Mouse (Mus musculus): ENCODE results near the gene Gm42669.

Gm42669 gene

GRCm38 (mm10) chr5:107516087-107516486 lies 8.7 kb downstream of the Gm42669 start:
- ATAC-seq (ENCODE audit: insufficient number of reproducible peaks, low FRiP score, low TSS enrichment) = no peak

- no peak for ATAC-seq (ENCODE audit: insufficient number of reproducible peaks, low FRiP score, low TSS enrichment)
These were observed 11.2 kb downstream of the Gm42669 start for GRCm38 (mm10) chr5:107518602-107519001.

DNA sequence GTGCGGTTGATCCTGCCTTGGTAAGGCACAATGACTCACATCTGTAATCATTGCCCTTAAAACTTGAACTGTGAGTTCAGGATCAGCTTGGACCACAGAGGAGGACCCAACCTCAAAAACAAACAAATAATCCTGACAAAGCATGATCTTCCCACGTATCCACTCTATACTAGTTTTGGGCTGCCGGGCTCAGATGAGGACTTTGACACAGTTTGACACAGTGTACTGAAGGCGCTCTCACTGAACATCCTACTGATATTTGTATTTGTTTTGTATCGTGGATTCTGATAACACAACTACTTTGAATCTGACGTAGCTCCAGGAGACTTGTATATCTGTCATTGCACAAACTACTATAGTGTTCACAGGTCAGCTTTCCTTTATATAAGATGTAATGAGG lies 14.0 kb downstream of the Gm42669 start:
- no peak for ATAC-seq (ENCODE audit: insufficient number of reproducible peaks, low FRiP score, low TSS enrichment)

DNA sequence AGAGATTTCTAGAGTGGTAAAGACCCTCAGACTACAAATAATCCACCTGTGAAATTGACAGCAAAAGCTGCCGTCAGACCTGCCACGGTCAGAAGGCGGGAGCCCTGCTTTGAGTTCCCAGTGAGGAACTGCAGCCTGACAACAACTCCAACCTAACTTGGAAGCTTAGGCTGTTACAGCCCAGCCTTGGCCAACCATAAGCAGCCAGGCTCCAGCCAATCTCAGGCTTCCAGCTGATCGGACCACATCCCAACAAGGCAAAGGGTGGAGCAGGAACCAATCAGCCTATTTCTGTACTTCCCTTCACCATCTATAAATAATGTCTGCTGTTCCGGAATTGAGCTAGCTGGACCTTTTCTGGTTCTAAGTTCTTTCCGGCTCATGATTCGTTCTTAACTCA lies 14.5 kb downstream of the Gm42669 start:
- no peak for ATAC-seq (ENCODE audit: insufficient number of reproducible peaks, low FRiP score, low TSS enrichment)

- ATAC-seq (ENCODE audit: insufficient number of reproducible peaks, low FRiP score, low TSS enrichment) = no peak
These were observed 16.9 kb downstream of the Gm42669 start for GRCm38 (mm10) chr5:107524281-107524680.

- ATAC-seq (ENCODE audit: insufficient number of reproducible peaks, low FRiP score, low TSS enrichment) = no peak
These were observed 21.4 kb downstream of the Gm42669 start for GRCm38 (mm10) chr5:107528856-107529255.

DNA sequence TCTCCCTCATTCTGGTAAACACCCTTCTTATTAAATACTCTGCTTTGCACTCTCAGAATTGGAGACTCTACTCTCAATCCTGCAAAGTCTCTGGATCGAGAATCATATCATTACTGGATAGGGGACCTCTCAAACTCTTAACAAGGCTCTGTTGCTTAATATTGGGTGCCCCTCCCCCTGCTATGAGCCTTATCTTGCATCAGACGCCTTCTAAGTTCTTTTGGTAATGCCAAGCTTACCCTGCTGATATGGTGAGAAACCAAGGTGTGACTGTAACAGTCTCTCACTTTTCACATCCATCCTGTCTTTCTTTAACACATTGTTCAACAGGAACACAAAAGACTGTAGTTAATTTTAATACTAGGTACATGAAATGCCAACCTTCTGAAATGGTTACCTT lies 26.2 kb downstream of the Gm42669 start:
- no peak for ATAC-seq (ENCODE audit: insufficient number of reproducible peaks, low FRiP score, low TSS enrichment)

DNA sequence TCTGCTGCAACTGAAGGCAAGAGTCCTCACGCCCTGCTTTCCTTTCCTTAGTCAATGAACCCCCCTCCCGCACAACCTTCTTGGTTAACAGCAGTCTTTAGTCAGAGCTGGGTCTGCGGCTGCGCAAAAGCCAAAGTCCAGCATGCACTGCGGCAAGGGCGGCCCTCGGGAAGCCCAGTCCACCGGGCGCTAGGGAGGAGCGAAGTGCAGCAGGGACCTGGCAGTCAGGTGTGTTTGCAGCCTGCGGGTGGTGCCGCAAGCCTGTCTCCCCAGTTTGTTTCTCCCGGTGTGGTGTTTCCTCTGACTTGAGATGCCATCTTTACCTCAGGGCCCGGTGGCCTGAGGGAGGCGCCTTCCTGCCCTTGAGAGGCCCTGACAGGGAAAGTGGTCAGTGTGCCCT lies 27.2 kb downstream of the Gm42669 start, which contains the start of gene 1700028K03Rik:
TSS of gene 1700028K03Rik (plus strand) at position 129 of the 400 bp plus-strand sequence.
- ATAC-seq (ENCODE audit: insufficient number of reproducible peaks, low FRiP score, low TSS enrichment) = no peak

GRCm38 (mm10) chr5:107541696-107542095 lies 34.3 kb downstream of the Gm42669 start:
- ATAC-seq (ENCODE audit: insufficient number of reproducible peaks, low FRiP score, low TSS enrichment) = no peak

- no peak for ATAC-seq (ENCODE audit: insufficient number of reproducible peaks, low FRiP score, low TSS enrichment)
These were observed 38.5 kb downstream of the Gm42669 start for GRCm38 (mm10) chr5:107545927-107546326.

- ATAC-seq (ENCODE audit: insufficient number of reproducible peaks, low FRiP score, low TSS enrichment) = no peak
These were observed 40.5 kb downstream of the Gm42669 start for GRCm38 (mm10) chr5:107547955-107548354.

GRCm38 (mm10) chr5:107548444-107548843 lies 41.0 kb downstream of the Gm42669 start:
- no peak for ATAC-seq (ENCODE audit: insufficient number of reproducible peaks, low FRiP score, low TSS enrichment)

DNA sequence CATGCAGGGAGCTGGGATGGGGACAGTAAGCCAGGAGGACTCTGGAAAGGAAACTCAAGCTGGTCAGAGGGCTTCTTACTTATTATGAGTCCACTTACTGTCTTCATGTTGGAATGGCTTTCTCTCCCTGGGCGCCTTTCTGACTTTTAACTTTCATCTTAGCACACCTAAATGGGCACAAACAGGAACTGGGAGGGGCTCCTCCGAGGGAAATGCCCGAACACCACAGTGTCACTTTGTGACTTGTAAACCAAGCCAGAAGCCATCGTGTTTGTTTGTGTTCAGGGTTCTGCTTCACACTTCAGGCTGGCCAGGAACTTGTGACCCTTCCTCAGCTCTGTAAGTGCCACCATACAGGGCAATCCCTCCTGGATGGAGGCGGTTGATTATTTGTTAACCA lies 46.9 kb downstream of the Gm42669 start:
- no peak for ATAC-seq (ENCODE audit: insufficient number of reproducible peaks, low FRiP score, low TSS enrichment)

DNA sequence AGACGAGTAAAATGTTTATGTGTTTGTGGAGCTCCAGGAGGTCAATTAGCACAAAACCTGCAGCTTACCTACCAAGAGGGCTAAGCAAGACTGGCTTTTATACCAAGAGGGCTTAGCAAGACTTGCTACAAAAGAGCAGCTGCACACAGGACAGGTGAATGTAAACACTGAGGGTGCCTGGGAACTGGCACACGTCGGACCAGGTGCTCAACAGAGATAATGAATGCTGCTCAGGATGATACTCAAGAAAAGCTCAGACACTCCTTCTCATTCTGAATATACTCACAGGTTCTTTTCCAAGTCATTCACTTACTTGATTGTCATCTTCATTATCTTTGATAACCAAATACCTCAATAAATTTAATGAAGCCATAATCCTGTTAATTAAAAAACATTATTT lies 49.5 kb downstream of the Gm42669 start:
- ATAC-seq (ENCODE audit: insufficient number of reproducible peaks, low FRiP score, low TSS enrichment) = no peak

- ATAC-seq (ENCODE audit: insufficient number of reproducible peaks, low FRiP score, low TSS enrichment) = no peak
These were observed 61.7 kb downstream of the Gm42669 start for GRCm38 (mm10) chr5:107569148-107569547.

- ATAC-seq (ENCODE audit: insufficient number of reproducible peaks, low FRiP score, low TSS enrichment) = peak; percentile 95
These were observed 90.1 kb downstream of the Gm42669 start, which contains the start of the genes Rpap2 and Glmn for GRCm38 (mm10) chr5:107597301-107598077. TSS of gene Rpap2 (plus strand) at chr5:107597373. TSS of gene Glmn (minus strand) at chr5:107597888.

- ATAC-seq (ENCODE audit: insufficient number of reproducible peaks, low FRiP score, low TSS enrichment) = no peak
These were observed 91.0 kb downstream of the Gm42669 start for GRCm38 (mm10) chr5:107598380-107598779.

DNA sequence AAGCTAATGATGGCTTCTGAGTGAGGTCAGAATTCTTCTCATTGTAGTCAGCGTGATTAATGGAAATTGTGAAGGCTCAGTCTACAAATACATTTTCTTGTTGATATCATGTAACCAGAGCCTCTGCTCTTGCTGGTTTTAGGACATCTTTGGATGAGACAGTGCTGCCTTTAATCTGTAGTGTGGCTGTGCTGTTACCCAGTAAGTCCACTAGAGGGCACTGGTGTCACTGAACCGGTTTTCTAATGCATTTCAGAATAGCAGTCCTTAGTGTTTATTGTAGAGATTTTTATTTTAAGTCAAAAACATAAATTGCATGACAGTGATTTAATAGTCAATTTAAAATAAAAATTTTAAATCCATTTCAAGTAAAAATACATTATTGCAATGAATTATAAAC lies 103.8 kb downstream of the Gm42669 start:
- peak; percentile 78 for ATAC-seq (ENCODE audit: insufficient number of reproducible peaks, low FRiP score, low TSS enrichment)

GRCm38 (mm10) chr5:107617986-107618385 lies 110.6 kb downstream of the Gm42669 start:
- ATAC-seq (ENCODE audit: insufficient number of reproducible peaks, low FRiP score, low TSS enrichment) = no peak

GRCm38 (mm10) chr5:107621327-107621726 lies 113.9 kb downstream of the Gm42669 start:
- ATAC-seq (ENCODE audit: insufficient number of reproducible peaks, low FRiP score, low TSS enrichment) = no peak

Data from cerebellum, adult (tissue).